19 mouse cellular contexts compared by ENCODE assay signal in the genomic region with DNA sequence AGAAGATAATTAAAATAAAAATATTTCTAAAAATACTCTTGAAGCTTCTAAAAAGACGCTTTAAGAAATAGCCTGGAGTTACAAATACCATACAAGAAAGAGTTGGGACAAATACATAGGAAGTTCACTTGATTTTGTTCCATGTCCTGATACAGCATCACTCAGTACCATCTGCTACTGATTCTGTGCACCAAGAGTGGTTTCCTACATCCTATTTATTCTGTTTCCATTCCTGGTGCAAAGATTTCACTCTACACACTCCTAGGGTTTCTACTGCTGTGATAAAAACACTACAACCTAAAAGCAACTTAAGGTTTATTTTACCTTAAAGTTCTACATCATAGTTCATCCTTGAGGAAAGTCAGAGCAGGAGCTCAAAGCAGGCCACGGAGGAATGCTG.
DNase-seq lines count a peak whose midpoint lies in the region.
"Had no signal": no experiment of that assay in that cellular context is flagged by ENCODE, and none has a peak within 500 bp of the region (broad histone marks: within the 10 kb centered on the region; RNA-seq: fewer than 3 reads in every experiment).

No protein-coding gene starts in this region.

- DNase-seq in frontal cortex, adult 2 months (ENCODE audit: extremely low spot score in 1 of 2, low spot score in 1 of 2) = peak; percentile 16 to 34
- DNase-seq in frontal cortex, postnatal 25 days (ENCODE audit: low spot score in 2 of 2) = no peak
- peak; percentile 21 for DNase-seq in layer of hippocampus, adult 9-11 months
- no peak for DNase-seq in layer of hippocampus, postnatal 25 days (ENCODE audit: extremely low spot score in 1 of 2, low spot score in 1 of 2)
- peak; percentile 13 to 80 for DNase-seq in left cerebral cortex, postnatal 25 days (ENCODE audit: low spot score in 2 of 2)
- DNase-seq in left cerebral cortex, postnatal 36 days (ENCODE audit: low spot score in 2 of 2) = no peak
- DNase-seq in brain, adult 2 months (ENCODE audit: low read depth, low spot score) = peak; percentile 23
- no peak for DNase-seq in heart, postnatal 14 days
- DNase-seq: adrenal gland, adult 2 months; adrenal gland, postnatal 14 days; B cell, adult 2 months; cerebellum, adult 11-12 months; cerebellum, adult 8-10 months; cerebellum, postnatal 10 days; cerebellum, postnatal 36 days; embryo, embryonic 11 days; gastrocnemius, postnatal 10 days; gastrocnemius, postnatal 36 days; heart, adult 2 months had no signal

- intact Hi-C loops in left cerebral cortex, postnatal 25 days (cut with DNase I) = no loop called here
- intact Hi-C loops in left cerebral cortex, postnatal 36 days (cut with DNase I) = no loop called here
- intact Hi-C loops in heart, postnatal 14 days (cut with DNase I) = no loop called here

Comparison
In these comparisons a context has a peak if more than half of its experiments do, and no peak if none do; other contexts are left out.
1. DNase-seq: peak in frontal cortex, adult 2 months (2 of 2), layer of hippocampus, adult 9-11 months (single experiment), left cerebral cortex, postnatal 25 days (2 of 2) and brain, adult 2 months (single experiment); none in frontal cortex, postnatal 25 days (0 of 2), layer of hippocampus, postnatal 25 days (0 of 2), left cerebral cortex, postnatal 36 days (0 of 2) and heart, postnatal 14 days (0 of 2).